Mouse (Mus musculus) cerebellum, adult 2 months (tissue): ENCODE measurements at regions not wholly inside any gene's neighbourhood (a gene's known extent, or its start where the extent isn't known, plus 50 kb on each side); places are given as distances from the start of the nearest gene placed in this dataset.

ENCODE experiments used
- CTCF ChIP-seq: fragments of 200-500 bp; IDR thresholded peaks from 2 replicates; pipeline ENCODE4 v1.5.1; 2011; ENCODE audit warnings: low read depth, mild to moderate bottlenecking, control low read depth, low read length, moderate library complexity, borderline replicate concordance; ENCODE audit not compliant: insufficient read depth
- POLR2A ChIP-seq: fragments of 200-500 bp; IDR thresholded peaks from 2 replicates; pipeline ENCODE4 v1.6.1; 2011; ENCODE audit warnings: low read length, control low read depth, borderline replicate concordance; ENCODE audit not compliant: insufficient read depth

- TF ChIP-seq CTCF, result no peak
- TF ChIP-seq POLR2A, result no peak
Measured at GRCm38 (mm10) chr2:74239586-74239985, 328.5 kb upstream of the Atp5g3 start.
